Mouse (Mus musculus) urinary bladder, postnatal 14 days (tissue): Measurements from ENCODE around the gene Scap.
"Not testable (repeated sequence)": the region's sequence is repeated elsewhere in the genome, so short reads cannot be mapped to it uniquely, and the experiment has no call there.

Experiments
- DNase-seq: peaks from one replicate; pipeline ENCODE4 v3.0.0; 2021; ENCODE audit warnings: low spot score

Gene Scap

GRCm38 (mm10) chr9:110330913-110331312 lies 2.2 kb upstream of the Scap start:
- not testable (repeated sequence) for DNase-seq

- DNase-seq = no peak
These were observed 790 bp downstream of the Scap start for GRCm38 (mm10) chr9:110333896-110334259.

- no peak for DNase-seq
These were observed 1.8 kb downstream of the Scap start for GRCm38 (mm10) chr9:110334849-110335248.

GRCm38 (mm10) chr9:110340037-110340750 lies 7.1 kb downstream of the Scap start:
- DNase-seq = no peak

- DNase-seq = no peak
These were observed 8.9 kb downstream of the Scap start for GRCm38 (mm10) chr9:110342008-110342407.

- no peak for DNase-seq
These were observed 10.7 kb downstream of the Scap start for GRCm38 (mm10) chr9:110343805-110344204.

GRCm38 (mm10) chr9:110345057-110345739 lies 12.1 kb downstream of the Scap start:
- DNase-seq = no peak

- DNase-seq = no peak
These were observed 15.8 kb downstream of the Scap start for GRCm38 (mm10) chr9:110348899-110349298.

- DNase-seq = no peak
These were observed 17.1 kb downstream of the Scap start for GRCm38 (mm10) chr9:110350188-110350587.

GRCm38 (mm10) chr9:110350612-110351011 lies 17.5 kb downstream of the Scap start:
- no peak for DNase-seq

- DNase-seq = no peak
These were observed 18.3 kb downstream of the Scap start for GRCm38 (mm10) chr9:110351350-110351749.

- DNase-seq = no peak
These were observed 19.0 kb downstream of the Scap start for GRCm38 (mm10) chr9:110351932-110352632.

GRCm38 (mm10) chr9:110358341-110358740 lies 25.3 kb downstream of the Scap start:
- DNase-seq = no peak

- DNase-seq = no peak
These were observed 28.2 kb downstream of the Scap start for GRCm38 (mm10) chr9:110361299-110361698.

- DNase-seq = no peak
These were observed 29.2 kb downstream of the Scap start for GRCm38 (mm10) chr9:110362337-110362736.

GRCm38 (mm10) chr9:110366746-110367145 lies 33.7 kb downstream of the Scap start:
- no peak for DNase-seq

GRCm38 (mm10) chr9:110369860-110370259 lies 36.8 kb downstream of the Scap start:
- DNase-seq = no peak

- no peak for DNase-seq
These were observed 40.8 kb downstream of the Scap start for GRCm38 (mm10) chr9:110373871-110374270.

- no peak for DNase-seq
These were observed 42.6 kb downstream of the Scap start for GRCm38 (mm10) chr9:110375668-110376067.

- DNase-seq = not testable (repeated sequence)
These were observed 44.6 kb downstream of the Scap start for GRCm38 (mm10) chr9:110377655-110378054.

GRCm38 (mm10) chr9:110379361-110379760 lies 46.3 kb downstream of the Scap start:
- no peak for DNase-seq

GRCm38 (mm10) chr9:110380662-110381061 lies 47.6 kb downstream of the Scap start:
- no peak for DNase-seq

GRCm38 (mm10) chr9:110381292-110381691 lies 48.2 kb downstream of the Scap start:
- DNase-seq = no peak
